Mouse (Mus musculus): ENCODE data around the gene Sipa1l1.

The Sipa1l1 gene

GRCm38 (mm10) chr12:82298662-82299460, 129.7 kb downstream of the Sipa1l1 start:
- no peak for DNase-seq

- DNase-seq = no peak
Measured at GRCm38 (mm10) chr12:82304140-82304539, 135.0 kb downstream of the Sipa1l1 start.

- no peak for DNase-seq
Measured at GRCm38 (mm10) chr12:82306035-82306434, 136.9 kb downstream of the Sipa1l1 start.

- no peak for DNase-seq
Measured at GRCm38 (mm10) chr12:82311593-82311992, 142.5 kb downstream of the Sipa1l1 start.

GRCm38 (mm10) chr12:82312091-82312820, 143.1 kb downstream of the Sipa1l1 start:
- no peak for DNase-seq

GRCm38 (mm10) chr12:82313091-82313490, 144.0 kb downstream of the Sipa1l1 start:
- DNase-seq = no peak

- DNase-seq = no peak
Measured at GRCm38 (mm10) chr12:82319436-82320131, 150.5 kb downstream of the Sipa1l1 start.

- DNase-seq = no peak
Measured at GRCm38 (mm10) chr12:82320204-82320603, 151.1 kb downstream of the Sipa1l1 start.

GRCm38 (mm10) chr12:82321397-82321796, 152.3 kb downstream of the Sipa1l1 start:
- no peak for DNase-seq

- DNase-seq = no peak
Measured at GRCm38 (mm10) chr12:82321855-82322254, 152.7 kb downstream of the Sipa1l1 start.

- DNase-seq = no peak
Measured at GRCm38 (mm10) chr12:82322759-82323451, 153.8 kb downstream of the Sipa1l1 start.

GRCm38 (mm10) chr12:82324621-82325020, 155.5 kb downstream of the Sipa1l1 start:
- DNase-seq = no peak

- no peak for DNase-seq
Measured at GRCm38 (mm10) chr12:82325502-82325901, 156.4 kb downstream of the Sipa1l1 start.

GRCm38 (mm10) chr12:82326438-82326837, 157.3 kb downstream of the Sipa1l1 start:
- DNase-seq = no peak

- DNase-seq = no peak
Measured at GRCm38 (mm10) chr12:82328112-82328511, 159.0 kb downstream of the Sipa1l1 start.

GRCm38 (mm10) chr12:82332836-82333614, 163.9 kb downstream of the Sipa1l1 start:
- DNase-seq = no peak

- DNase-seq = no peak
Measured at GRCm38 (mm10) chr12:82333999-82334398, 164.9 kb downstream of the Sipa1l1 start.

GRCm38 (mm10) chr12:82334550-82334949, 165.4 kb downstream of the Sipa1l1 start:
- no peak for DNase-seq

GRCm38 (mm10) chr12:82335095-82335494, 166.0 kb downstream of the Sipa1l1 start:
- DNase-seq = no peak

GRCm38 (mm10) chr12:82338550-82338949, 169.4 kb downstream of the Sipa1l1 start:
- DNase-seq = no peak

GRCm38 (mm10) chr12:82339221-82339861, 170.2 kb downstream of the Sipa1l1 start:
- DNase-seq = no peak
